Mouse (Mus musculus): Measurements from ENCODE around the gene Hist1h2ad. TPM values are rescaled to one million over a fixed set of nuclear protein-coding genes. Genes with fewer than 3 reads are reported as not detected.
A peak's percentile ranks its signal among the peaks of the same experiment; 100 is the strongest.
"Not testable (repeated sequence)": the region's sequence is repeated elsewhere in the genome, so short reads cannot be mapped to it uniquely, and the experiment has no call there.

Gene Hist1h2ad
- total RNA-seq, 2 experiments from 2014 or later, result 1.5 to 5.5 TPM

- DNase-seq, result no peak
These were observed 10.2 kb downstream of the Hist1h2ad start for GRCm38 (mm10) chr13:23584331-23584730.

GRCm38 (mm10) chr13:23585029-23585441 is 10.9 kb downstream of the Hist1h2ad start:
- DNase-seq, result peak; percentile 40

- DNase-seq, result peak; percentile 62
These were observed 11.4 kb downstream of the Hist1h2ad start for GRCm38 (mm10) chr13:23585442-23586098.

- DNase-seq, result no peak
These were observed 12.1 kb downstream of the Hist1h2ad start for GRCm38 (mm10) chr13:23586099-23586939.

GRCm38 (mm10) chr13:23586940-23587225 is 12.7 kb downstream of the Hist1h2ad start:
- no peak for DNase-seq

- no peak for DNase-seq
These were observed 17.0 kb downstream of the Hist1h2ad start for GRCm38 (mm10) chr13:23591206-23591605.

GRCm38 (mm10) chr13:23591886-23592285 is 17.7 kb downstream of the Hist1h2ad start:
- DNase-seq, result not testable (repeated sequence)

- no peak for DNase-seq
These were observed 18.4 kb downstream of the Hist1h2ad start for GRCm38 (mm10) chr13:23592614-23593013.

GRCm38 (mm10) chr13:23593051-23593770 is 19.0 kb downstream of the Hist1h2ad start:
- DNase-seq, result no peak

GRCm38 (mm10) chr13:23595185-23595584 is 21.0 kb downstream of the Hist1h2ad start:
- no peak for DNase-seq

GRCm38 (mm10) chr13:23595622-23596372 is 21.6 kb downstream of the Hist1h2ad start:
- no peak for DNase-seq

- DNase-seq, result peak; percentile 33
These were observed 23.8 kb downstream of the Hist1h2ad start for GRCm38 (mm10) chr13:23597957-23598356.

- no peak for DNase-seq
These were observed 29.1 kb downstream of the Hist1h2ad start for GRCm38 (mm10) chr13:23603182-23603699.

- DNase-seq, result no peak
These were observed 30.3 kb downstream of the Hist1h2ad start for GRCm38 (mm10) chr13:23604452-23604851.

GRCm38 (mm10) chr13:23605052-23605451 is 30.9 kb downstream of the Hist1h2ad start:
- DNase-seq, result no peak

- no peak for DNase-seq
These were observed 35.0 kb downstream of the Hist1h2ad start for GRCm38 (mm10) chr13:23609209-23609608.

- DNase-seq, result no peak
These were observed 35.7 kb downstream of the Hist1h2ad start for GRCm38 (mm10) chr13:23609844-23610243.

- no peak for DNase-seq
These were observed 36.2 kb downstream of the Hist1h2ad start for GRCm38 (mm10) chr13:23610393-23610792.

GRCm38 (mm10) chr13:23611638-23612037 is 37.5 kb downstream of the Hist1h2ad start:
- DNase-seq, result no peak

- no peak for DNase-seq
These were observed 46.0 kb downstream of the Hist1h2ad start for GRCm38 (mm10) chr13:23620056-23620732.

All from gastrocnemius, postnatal 25 days (tissue).